Mouse (Mus musculus) kidney, embryonic 15.5 days (tissue): Measurements from ENCODE around the gene Gm11146. TPM values are rescaled to one million over a fixed set of nuclear protein-coding genes. Genes with fewer than 3 reads are reported as not detected.

Source experiments
- ATAC-seq: fragments of 200-750 bp; cut with Nextera tagmentation; replicated peaks from 2 replicates; pipeline ENCODE4 v1.8.0; 2017; ENCODE audit warnings: moderate TSS enrichment; ENCODE audit not compliant: low FRiP score
- H3K27ac ChIP-seq: fragments of 300-500 bp; sonication (generic); 2 replicates; pipeline ENCODE4 v1.5.1; 2015; ENCODE audit warnings: mild to moderate bottlenecking, inconsistent platforms
- H3K27me3 ChIP-seq: fragments of 300-500 bp; sonication (generic); 2 replicates; pipeline ENCODE4 v1.6.1; 2015; ENCODE audit warnings: inconsistent platforms
- H3K36me3 ChIP-seq: fragments of 300-500 bp; sonication (generic); 2 replicates; pipeline ENCODE4 v1.6.1; 2015; ENCODE audit warnings: inconsistent platforms
- H3K4me1 ChIP-seq: fragments of 300-500 bp; sonication (generic); 2 replicates; pipeline ENCODE4 v1.6.1; 2015; ENCODE audit warnings: inconsistent platforms
- H3K4me2 ChIP-seq: fragments of 300-500 bp; sonication (generic); 2 replicates; pipeline ENCODE4 v1.6.1; 2015; ENCODE audit warnings: moderate library complexity, mild to moderate bottlenecking, inconsistent platforms
- H3K4me3 ChIP-seq: fragments of 300-500 bp; sonication (generic); replicated peaks from 2 replicates; pipeline ENCODE4 v1.5.1; 2015; ENCODE audit warnings: mild to moderate bottlenecking, inconsistent platforms
- H3K9ac ChIP-seq: fragments of 300-500 bp; sonication (generic); 2 replicates; pipeline ENCODE4 v1.6.1; 2015; ENCODE audit warnings: mild to moderate bottlenecking, inconsistent platforms
- H3K9me3 ChIP-seq: fragments of 300-500 bp; sonication (generic); replicated peaks from 2 replicates; pipeline ENCODE4 v1.6.1; 2016; ENCODE audit warnings: inconsistent platforms
- WGBS: fragments of 180-500 bp; shearing (Covaris S2); methylation state at CpG from one replicate; pipeline ENCODE4 v1.1.7; 2015; ENCODE audit warnings: mixed read lengths; 5-methylcytosine and 5-hydroxymethylcytosine counted together
- polyA plus RNA-seq: library from polyadenylated mRNA; unstranded; fragments of >200 nt; fragmentation: Nextera tagmentation; extraction: Ambion mirVana; gene quantifications from 2 replicates; pipeline ENCODE4 v1.2.1, GENCODE M21; 2015

The Gm11146 gene
- polyA plus RNA-seq, 1 experiment from 2014 or later, result not detected

- WGBS, result 69% methylated on average over 2 of the region's 2 CpGs
- Histone ChIP-seq H3K9ac (no peak overlapping the region), H3K4me3 (no peak overlapping the region), H3K27me3 (no peaks in the 10 kb centered on the region), H3K27ac (no peak overlapping the region), H3K9me3 (no peaks in the 10 kb centered on the region), H3K4me1 (no peaks in the 10 kb centered on the region), H3K36me3 (0 out of 2 replicates have a peak, but pooled peaks cover 5% of the 10 kb centered on the region), H3K4me2 (no peak overlapping the region)
- no peak for ATAC-seq
Observed at GRCm38 (mm10) chr16:77602581-77602980, 687 bp upstream of the Gm11146 start.

DNA sequence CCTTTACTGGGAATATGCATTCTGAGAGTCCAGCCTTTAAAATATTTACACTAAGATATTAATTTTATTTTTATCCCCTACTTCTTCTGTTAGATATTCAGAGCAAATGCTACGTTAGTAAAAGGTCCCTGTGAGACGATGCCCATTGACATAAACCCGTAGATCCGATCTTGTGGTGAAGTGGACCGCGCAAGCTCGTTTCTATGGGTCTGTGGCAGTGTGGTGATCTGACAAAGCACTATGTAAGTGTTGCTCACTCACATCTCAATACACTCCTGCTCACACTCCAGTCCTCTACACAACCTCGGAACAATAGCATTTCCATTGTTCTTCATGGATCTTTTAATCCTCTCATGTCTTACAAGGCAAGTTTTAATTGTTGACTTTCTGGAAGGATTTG, 3.1 kb downstream of the Gm11146 start:
- no peak overlapping the region for H3K4me3 ChIP-seq
- no peak overlapping the region for H3K27ac ChIP-seq
- ATAC-seq, result no peak
- 90% methylated on average over 8 of the region's 8 CpGs for WGBS
- peaks cover 4% of the 10 kb centered on the region for H3K4me1 ChIP-seq
- 0 out of 2 replicates have a peak, but pooled peaks cover 5% of the 10 kb centered on the region for H3K36me3 ChIP-seq
- H3K9ac ChIP-seq, result no peak overlapping the region
- H3K27me3 ChIP-seq, result no peaks in the 10 kb centered on the region
- H3K4me2 ChIP-seq, result no peak overlapping the region
- no peaks in the 10 kb centered on the region for H3K9me3 ChIP-seq

- ATAC-seq, result no peak
- 94% methylated on average over 5 of the region's 5 CpGs for WGBS
- Histone ChIP-seq H3K4me2 (no peak overlapping the region), H3K4me3 (no peak overlapping the region), H3K27me3 (no peaks in the 10 kb centered on the region), H3K27ac (no peak overlapping the region), H3K4me1 (peaks cover 8% of the 10 kb centered on the region), H3K9ac (no peak overlapping the region), H3K9me3 (no peaks in the 10 kb centered on the region), H3K36me3 (0 out of 2 replicates have a peak, but pooled peaks cover 5% of the 10 kb centered on the region)
Observed at GRCm38 (mm10) chr16:77596556-77596955, 5.3 kb downstream of the Gm11146 start.

GRCm38 (mm10) chr16:77595661-77596060, 6.2 kb downstream of the Gm11146 start:
- Histone ChIP-seq H3K4me1 (peaks cover 8% of the 10 kb centered on the region), H3K4me2 (no peak overlapping the region), H3K9me3 (no peaks in the 10 kb centered on the region), H3K27ac (no peak overlapping the region), H3K9ac (no peak overlapping the region), H3K36me3 (0 out of 2 replicates have a peak, but pooled peaks cover 5% of the 10 kb centered on the region), H3K27me3 (no peaks in the 10 kb centered on the region), H3K4me3 (no peak overlapping the region)
- 85% methylated on average over 7 of the region's 7 CpGs for WGBS
- no peak for ATAC-seq

- Histone ChIP-seq H3K9ac (no peak overlapping the region), H3K9me3 (no peaks in the 10 kb centered on the region), H3K27ac (no peak overlapping the region), H3K36me3 (0 out of 2 replicates have a peak, but pooled peaks cover 3% of the 10 kb centered on the region), H3K27me3 (no peaks in the 10 kb centered on the region), H3K4me1 (peaks cover 8% of the 10 kb centered on the region), H3K4me2 (peak overlapping the region; percentile 30; the same call in 1 of the 2 replicates), H3K4me3 (no peak overlapping the region)
- WGBS, result 68% methylated on average over 13 of the region's 13 CpGs
- ATAC-seq, result no peak
Observed at GRCm38 (mm10) chr16:77594553-77594952, 7.3 kb downstream of the Gm11146 start.

DNA sequence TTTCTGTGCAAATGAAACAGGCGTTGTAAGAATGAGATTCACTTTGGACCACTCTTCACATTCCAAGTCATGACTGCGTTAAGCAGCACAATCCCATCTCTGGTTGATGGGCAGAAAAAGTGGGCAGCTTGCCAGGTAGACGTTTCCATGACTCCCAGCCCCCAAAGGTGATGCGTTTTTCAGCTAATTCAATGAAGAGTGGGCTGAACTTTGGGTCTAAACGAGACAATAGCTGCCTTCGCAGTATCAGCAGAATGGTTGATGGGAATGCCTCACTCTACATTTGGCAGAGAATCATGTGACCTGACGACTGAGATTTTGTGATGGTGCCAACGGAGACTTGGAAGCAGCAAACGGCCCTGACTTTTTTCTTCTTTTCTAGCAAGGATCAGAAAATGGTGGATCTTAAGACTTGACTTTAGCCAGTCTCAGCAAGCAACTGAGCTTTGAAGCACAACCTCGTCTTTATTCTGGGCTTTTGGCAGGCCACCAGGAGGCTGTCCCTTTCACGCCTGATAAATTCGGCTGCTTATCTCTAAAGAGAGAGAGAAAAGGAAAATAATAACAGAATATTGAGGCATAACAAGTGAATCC, 8.0 kb downstream of the Gm11146 start:
- Histone ChIP-seq H3K4me2 (peak overlapping the region; percentile 17; the same call in 1 of the 2 replicates), H3K4me1 (peaks cover 8% of the 10 kb centered on the region), H3K36me3 (no peaks in the 10 kb centered on the region), H3K9ac (no peak overlapping the region), H3K9me3 (no peaks in the 10 kb centered on the region), H3K27ac (no peak overlapping the region), H3K27me3 (no peaks in the 10 kb centered on the region), H3K4me3 (no peak overlapping the region)
- 53% methylated on average over 12 of the region's 12 CpGs for WGBS
- ATAC-seq, result 0 out of 2 replicates have a peak, but pooled peaks have one; percentile 36

GRCm38 (mm10) chr16:77592986-77593385, 8.9 kb downstream of the Gm11146 start:
- peaks cover 8% of the 10 kb centered on the region for H3K4me1 ChIP-seq
- 0 out of 2 replicates have a peak overlapping the region, but pooled peaks have one; percentile 45 for H3K27ac ChIP-seq
- H3K9ac ChIP-seq, result no peak overlapping the region
- no peaks in the 10 kb centered on the region for H3K36me3 ChIP-seq
- H3K27me3 ChIP-seq, result no peaks in the 10 kb centered on the region
- no peak overlapping the region for H3K4me3 ChIP-seq
- no peaks in the 10 kb centered on the region for H3K9me3 ChIP-seq
- ATAC-seq, result no peak
- 86% methylated on average over 3 of the region's 3 CpGs for WGBS
- H3K4me2 ChIP-seq, result no peak overlapping the region

DNA sequence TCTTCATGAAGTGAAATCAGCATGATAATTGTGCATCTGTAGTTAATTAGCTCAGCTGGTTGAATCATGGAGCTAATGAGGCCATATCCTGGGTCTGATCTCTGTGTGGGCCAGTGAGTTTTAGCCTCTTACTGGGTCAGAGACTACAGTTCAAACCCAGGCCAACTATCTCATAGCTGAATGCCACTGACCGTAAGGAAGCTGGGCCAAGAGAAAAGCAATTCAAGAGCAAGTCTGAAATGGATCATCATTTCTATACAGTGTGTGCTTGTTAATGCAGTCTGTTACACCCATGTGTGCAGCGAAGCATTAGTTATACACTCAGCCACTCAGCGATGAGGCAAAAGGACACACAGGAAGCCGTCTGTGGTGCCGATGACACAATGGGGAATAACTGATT, 28.9 kb downstream of the Gm11146 start:
- Histone ChIP-seq H3K9ac (no peak overlapping the region), H3K4me1 (no peaks in the 10 kb centered on the region), H3K36me3 (no peaks in the 10 kb centered on the region; the same call in 1 of the 2 replicates), H3K27me3 (no peaks in the 10 kb centered on the region), H3K4me2 (no peak overlapping the region), H3K27ac (no peak overlapping the region), H3K4me3 (no peak overlapping the region), H3K9me3 (no peaks in the 10 kb centered on the region)
- 85% methylated on average over 5 of the region's 5 CpGs for WGBS
- ATAC-seq, result no peak

- Histone ChIP-seq H3K4me1 (no peaks in the 10 kb centered on the region), H3K9me3 (no peaks in the 10 kb centered on the region), H3K27ac (no peak overlapping the region), H3K9ac (no peak overlapping the region), H3K36me3 (no peaks in the 10 kb centered on the region; the same call in 1 of the 2 replicates), H3K27me3 (no peaks in the 10 kb centered on the region), H3K4me3 (no peak overlapping the region), H3K4me2 (no peak overlapping the region)
- WGBS, result 93% methylated on average over 8 of the region's 8 CpGs
- no peak for ATAC-seq
Observed at GRCm38 (mm10) chr16:77569457-77569856, 32.4 kb downstream of the Gm11146 start.

DNA sequence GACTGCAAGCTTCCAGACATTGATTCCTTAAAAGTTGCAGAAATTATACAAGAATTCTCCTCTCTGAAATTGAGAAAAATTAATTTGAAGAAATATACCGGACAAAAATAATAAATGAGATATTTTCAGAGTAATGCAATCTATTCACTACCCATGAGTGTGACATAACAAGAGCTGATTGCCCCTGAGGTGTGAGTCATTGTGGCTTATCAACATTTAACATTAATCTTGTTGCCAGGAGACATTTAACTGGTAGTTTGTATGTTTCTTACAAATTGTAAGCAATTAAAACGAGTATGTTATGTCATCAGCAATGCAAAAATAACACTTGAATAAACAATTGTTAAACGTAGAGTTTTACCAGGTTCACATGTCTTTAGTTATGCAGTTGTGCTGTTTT, 33.5 kb downstream of the Gm11146 start:
- no peak overlapping the region for H3K4me3 ChIP-seq
- WGBS, result 76% methylated on average over 3 of the region's 3 CpGs
- no peaks in the 10 kb centered on the region for H3K4me1 ChIP-seq
- H3K27ac ChIP-seq, result no peak overlapping the region
- H3K9me3 ChIP-seq, result no peaks in the 10 kb centered on the region
- no peaks in the 10 kb centered on the region for H3K27me3 ChIP-seq
- no peak overlapping the region for H3K9ac ChIP-seq
- no peak for ATAC-seq
- no peak overlapping the region for H3K4me2 ChIP-seq
- H3K36me3 ChIP-seq, result no peaks in the 10 kb centered on the region; the same call in 1 of the 2 replicates

GRCm38 (mm10) chr16:77562852-77563251, 39.0 kb downstream of the Gm11146 start:
- Histone ChIP-seq H3K9me3 (no peaks in the 10 kb centered on the region), H3K4me2 (no peak overlapping the region), H3K36me3 (no peaks in the 10 kb centered on the region), H3K4me1 (no peaks in the 10 kb centered on the region), H3K4me3 (no peak overlapping the region), H3K9ac (no peak overlapping the region), H3K27me3 (no peaks in the 10 kb centered on the region), H3K27ac (no peak overlapping the region)
- WGBS, result 34% methylated on average over 3 of the region's 3 CpGs
- ATAC-seq, result peak; percentile 83

DNA sequence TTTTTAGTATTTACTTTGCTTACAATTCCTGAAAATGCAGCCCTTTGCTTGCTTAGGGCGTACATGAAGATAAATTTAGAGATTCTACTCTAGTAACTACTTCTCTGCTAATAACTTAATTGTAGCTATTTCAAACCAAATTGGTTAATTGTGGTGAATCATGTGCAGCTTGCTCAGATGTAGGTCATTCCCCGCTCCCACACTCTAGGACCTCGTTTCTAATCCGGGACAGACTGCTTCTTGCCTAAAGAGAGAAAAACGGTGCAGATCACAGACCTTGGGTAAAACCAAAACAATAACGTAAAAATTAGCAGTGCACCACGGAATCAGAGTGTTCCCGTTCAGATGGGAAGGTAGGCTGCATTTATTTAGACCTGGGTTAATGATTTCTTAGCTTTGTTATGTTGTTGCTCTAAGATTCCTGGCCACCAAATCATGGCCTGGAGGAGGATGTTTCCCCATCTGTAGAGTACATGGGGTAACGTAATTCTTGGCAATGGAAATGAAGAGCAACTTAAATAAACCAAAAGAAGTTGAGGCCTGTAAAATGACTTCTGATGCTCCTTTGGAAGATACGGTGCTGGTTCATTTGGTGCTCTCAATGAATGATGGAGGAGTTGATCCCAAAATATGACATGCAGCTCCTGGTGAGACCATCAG, 45.3 kb downstream of the Gm11146 start:
- no peaks in the 10 kb centered on the region for H3K4me1 ChIP-seq
- no peak overlapping the region for H3K4me2 ChIP-seq
- no peak overlapping the region for H3K4me3 ChIP-seq
- H3K27me3 ChIP-seq, result no peaks in the 10 kb centered on the region
- no peak overlapping the region for H3K9ac ChIP-seq
- H3K9me3 ChIP-seq, result no peaks in the 10 kb centered on the region
- H3K36me3 ChIP-seq, result no peaks in the 10 kb centered on the region
- WGBS, result 82% methylated on average over 10 of the region's 10 CpGs
- H3K27ac ChIP-seq, result no peak overlapping the region
- ATAC-seq, result no peak
